In the genomic region with DNA sequence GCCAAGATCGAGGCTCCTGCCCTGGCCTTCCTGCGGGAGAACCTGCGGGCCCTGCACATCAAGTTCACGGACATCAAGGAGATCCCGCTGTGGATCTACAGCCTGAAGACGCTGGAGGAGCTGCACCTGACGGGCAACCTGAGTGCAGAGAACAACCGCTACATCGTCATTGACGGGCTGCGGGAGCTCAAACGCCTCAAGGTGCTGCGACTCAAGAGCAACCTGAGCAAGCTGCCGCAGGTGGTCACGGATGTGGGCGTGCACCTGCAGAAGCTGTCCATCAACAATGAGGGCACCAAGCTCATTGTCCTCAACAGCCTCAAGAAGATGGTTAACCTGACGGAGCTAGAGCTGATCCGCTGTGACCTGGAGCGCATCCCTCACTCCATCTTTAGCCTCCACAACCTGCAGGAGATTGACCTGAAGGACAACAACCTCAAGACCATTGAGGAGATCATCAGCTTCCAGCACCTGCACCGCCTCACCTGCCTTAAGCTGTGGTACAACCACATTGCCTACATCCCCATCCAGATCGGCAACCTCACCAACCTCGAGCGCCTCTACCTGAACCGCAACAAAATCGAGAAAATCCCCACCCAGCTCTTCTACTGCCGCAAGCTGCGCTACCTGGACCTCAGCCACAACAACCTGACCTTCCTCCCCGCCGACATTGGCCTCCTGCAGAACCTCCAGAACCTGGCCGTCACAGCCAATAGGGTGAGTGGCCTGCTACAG, we compare ENCODE assay signal across 23 mouse cellular contexts. TPM values are rescaled to one million over a fixed set of nuclear protein-coding genes. Genes with fewer than 3 reads are reported as not detected.
"Had no signal": no experiment of that assay in that cellular context is flagged by ENCODE, and none has a peak within 500 bp of the region (broad histone marks: within the 10 kb centered on the region; RNA-seq: fewer than 3 reads in every experiment).

No protein-coding gene starts in this region.

- DNase-seq: kidney, adult 18-20 months; kidney, postnatal 10 days; left cerebral cortex, postnatal 4 days; right cerebral cortex, postnatal 14 days; thymus, adult 2 months; thymus, postnatal 25 days had no signal

- H3K27me3 ChIP-seq: limb, embryonic 13.5 days; liver, embryonic 15.5 days; midbrain, embryonic 15.5 days; neural tube, embryonic 13.5 days; stomach, embryonic 15.5 days had no signal

- H3K9ac ChIP-seq: limb, embryonic 13.5 days; liver, embryonic 15.5 days; midbrain, embryonic 15.5 days; neural tube, embryonic 13.5 days; stomach, embryonic 15.5 days had no signal

- H3K4me1 ChIP-seq: midbrain, embryonic 15.5 days had no signal

- H3K27ac ChIP-seq: limb, embryonic 13.5 days; liver, embryonic 15.5 days; midbrain, embryonic 15.5 days; neural tube, embryonic 13.5 days; stomach, embryonic 15.5 days had no signal

- ATAC-seq: midbrain, embryonic 15.5 days had no signal

- H3K4me3 ChIP-seq: limb, embryonic 13.5 days; liver, embryonic 15.5 days; midbrain, embryonic 15.5 days; neural tube, embryonic 13.5 days; stomach, embryonic 15.5 days had no signal

- H3K9me3 ChIP-seq: limb, embryonic 13.5 days; liver, embryonic 15.5 days; midbrain, embryonic 15.5 days; neural tube, embryonic 13.5 days; stomach, embryonic 15.5 days had no signal

RNA-seq across cellular contexts. Expression of gene Gm28035, which starts 16.4 kb away (rescaled TPM):
- total RNA-seq: monocyte, adult 5-6 weeks had no signal

RNA-seq across cellular contexts. Expression of gene Gm28038, which starts 24.1 kb away (rescaled TPM):
- total RNA-seq: layer of hippocampus, adult 8-10 months; layer of hippocampus, postnatal 14 days; left cerebral cortex, adult 18-20 months; left cerebral cortex, postnatal 10 days; left cerebral cortex, postnatal 4 days; liver, adult 2 months; monocyte, adult 5-6 weeks had no signal
- polyA plus RNA-seq: kidney, embryonic 14.5 days; large intestine, adult 2 months; limb, embryonic 13.5 days; liver, adult 2 months; liver, embryonic 15.5 days; lung, embryonic 16.5 days; midbrain, embryonic 11.5 days; midbrain, embryonic 15.5 days; neural tube, embryonic 13.5 days; spleen, adult 2 months; stomach, embryonic 15.5 days; testis, adult 2 months; thymus, adult 2 months had no signal
